11 mouse cellular contexts compared by ENCODE assay signal in the genomic region with DNA sequence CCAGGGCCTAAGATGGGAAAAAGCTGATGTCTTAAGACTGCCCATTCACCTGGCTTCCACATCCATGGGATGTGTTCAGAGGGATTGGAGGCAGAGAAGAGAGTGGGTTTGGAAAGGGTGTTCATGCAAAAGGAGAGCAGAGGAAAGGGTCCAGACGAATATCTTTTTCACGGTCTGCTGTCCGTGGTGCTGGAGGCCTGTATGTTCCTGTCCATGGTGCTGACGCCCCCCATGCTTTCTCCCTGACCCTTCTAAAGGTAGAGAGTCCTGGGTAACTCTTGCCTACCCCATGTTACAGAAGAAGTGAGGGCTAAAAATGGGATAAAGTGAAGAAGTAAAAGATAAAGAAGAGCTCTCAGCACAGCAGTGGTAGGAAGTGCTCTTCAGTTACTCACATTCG. TPM values are rescaled to one million over a fixed set of nuclear protein-coding genes. Genes with fewer than 3 reads are reported as not detected.
A peak's percentile ranks its signal among the peaks of the same experiment; 100 is the strongest.
DNase-seq lines count a peak whose midpoint lies in the region; ATAC-seq lines count a peak whose summit lies in the region.
"Had no signal": no experiment of that assay in that cellular context is flagged by ENCODE, and none has a peak within 500 bp of the region (broad histone marks: within the 10 kb centered on the region; RNA-seq: fewer than 3 reads in every experiment).

No protein-coding gene starts in this region.

- H3K9me3 ChIP-seq in heart, embryonic 10.5 days: no peaks in the 10 kb centered on the region
- H3K9me3 ChIP-seq in intestine, embryonic 15.5 days: no peaks in the 10 kb centered on the region

- intact Hi-C loops in gastrocnemius, postnatal 36 days (cut with DNase I): no loop called here

- peak; percentile 48 for DNase-seq in heart, adult 11 months
- DNase-seq in heart, embryonic 10.5 days (ENCODE audit: low spot score): no peak
- DNase-seq in ovary, postnatal 36 days (ENCODE audit: low spot score): peak; percentile 13
- DNase-seq in ovary, adult 18-20 months (ENCODE audit: low spot score): no peak
- peak; percentile 57 for DNase-seq in forelimb bud, embryonic 11.5 days (ENCODE audit: low read depth, low spot score)
- peak; percentile 3 for DNase-seq in yolk sac, embryonic 10.5 days (ENCODE audit: low spot score)
- no peak for DNase-seq in gastrocnemius, postnatal 36 days
- DNase-seq: midbrain, embryonic 14.5 days had no signal

- no peaks in the 10 kb centered on the region for H3K36me3 ChIP-seq in heart, embryonic 10.5 days
- no peaks in the 10 kb centered on the region for H3K36me3 ChIP-seq in intestine, embryonic 15.5 days

- peaks cover 4% of the 10 kb centered on the region; the same call in 1 of the 2 replicates for H3K27me3 ChIP-seq in heart, embryonic 10.5 days (ENCODE audit: insufficient read depth, poor library complexity, severe bottlenecking)
- H3K27me3 ChIP-seq in intestine, embryonic 15.5 days (replicated peaks): no peaks in the 10 kb centered on the region; the same call in 1 of the 2 replicates
- H3K27me3 ChIP-seq: Patski had no signal

- H3K27ac ChIP-seq in heart, embryonic 10.5 days: no peak overlapping the region
- no peak overlapping the region for H3K27ac ChIP-seq in intestine, embryonic 15.5 days

- 11% methylated on average over 5 of the region's 5 CpGs for WGBS in heart, embryonic 10.5 days
- WGBS in intestine, embryonic 15.5 days: 13% methylated on average over 5 of the region's 5 CpGs

- H3K4me2 ChIP-seq in intestine, embryonic 15.5 days (replicated peaks): no peak overlapping the region

- no peak for ATAC-seq in intestine, embryonic 15.5 days
- ATAC-seq: Patski had no signal

- no peak overlapping the region for H3K9ac ChIP-seq in intestine, embryonic 15.5 days

- H3K4me1 ChIP-seq in heart, embryonic 10.5 days: no peaks in the 10 kb centered on the region
- H3K4me1 ChIP-seq in intestine, embryonic 15.5 days (replicated peaks): no peaks in the 10 kb centered on the region

- no peak overlapping the region for H3K4me3 ChIP-seq in heart, embryonic 10.5 days
- H3K4me3 ChIP-seq in intestine, embryonic 15.5 days (replicated peaks): no peak overlapping the region

RNA-seq across cellular contexts. Expression of gene Avpr2, which starts 22.6 kb away (rescaled TPM):
- polyA plus RNA-seq in heart, embryonic 10.5 days (2016; fragmentation: Nextera tagmentation; extraction: Ambion mirVana): not detected in 2 replicates
- total RNA-seq in gastrocnemius, postnatal 36 days (2021): not detected
- polyA plus RNA-seq in intestine, embryonic 15.5 days (2015; fragmentation: Nextera tagmentation; extraction: Ambion mirVana): 0.05 and 0.25 TPM in 2 replicates
- polyA plus RNA-seq: midbrain, embryonic 14.5 days; stomach, embryonic 14.5 days had no signal

RNA-seq across cellular contexts. Expression of gene L1cam, which starts 26.6 kb away (rescaled TPM):
- 1.7 and 2.3 TPM in 2 replicates for polyA plus RNA-seq in heart, embryonic 10.5 days (2016; fragmentation: Nextera tagmentation; extraction: Ambion mirVana)
- total RNA-seq in gastrocnemius, postnatal 36 days (2021): 1 to 10 TPM; 1.8 to 2.3 TPM
- polyA plus RNA-seq in intestine, embryonic 15.5 days (2015; fragmentation: Nextera tagmentation; extraction: Ambion mirVana): 9.0 and 9.4 TPM in 2 replicates

RNA-seq across cellular contexts. Expression of gene Pdzd4, which starts 44.6 kb away (rescaled TPM):
- 0.32 and 0.38 TPM in 2 replicates for polyA plus RNA-seq in heart, embryonic 10.5 days (2016; fragmentation: Nextera tagmentation; extraction: Ambion mirVana)
- under 1 TPM; 0.56 to 0.96 TPM for total RNA-seq in gastrocnemius, postnatal 36 days (2021)
- 0.57 and 0.72 TPM in 2 replicates for polyA plus RNA-seq in intestine, embryonic 15.5 days (2015; fragmentation: Nextera tagmentation; extraction: Ambion mirVana)

RNA-seq across cellular contexts. Expression of gene Arhgap4, which starts 52.3 kb away (rescaled TPM):
- polyA plus RNA-seq in heart, embryonic 10.5 days (2016; fragmentation: Nextera tagmentation; extraction: Ambion mirVana): 1.3 and 3.0 TPM in 2 replicates
- total RNA-seq in gastrocnemius, postnatal 36 days (2021): 1 to 10 TPM in 1 of 2 experiments, under 1 TPM in 1; 0.67 to 1.0 TPM
- polyA plus RNA-seq in intestine, embryonic 15.5 days (2015; fragmentation: Nextera tagmentation; extraction: Ambion mirVana): 3.7 and 4.1 TPM in 2 replicates

RNA-seq across cellular contexts. Expression of gene Naa10, which starts 52.4 kb away (rescaled TPM):
- 124 and 146 TPM in 2 replicates for polyA plus RNA-seq in heart, embryonic 10.5 days (2016; fragmentation: Nextera tagmentation; extraction: Ambion mirVana)
- 10 to 100 TPM; 52.9 to 57.1 TPM for total RNA-seq in gastrocnemius, postnatal 36 days (2021)
- polyA plus RNA-seq in intestine, embryonic 15.5 days (2015; fragmentation: Nextera tagmentation; extraction: Ambion mirVana): 163 and 169 TPM in 2 replicates

Comparison
In these comparisons a context has a peak if more than half of its experiments do, and no peak if none do; other contexts are left out.
1. DNase-seq: peak in heart, adult 11 months (single experiment), ovary, postnatal 36 days (single experiment), forelimb bud, embryonic 11.5 days (single experiment) and yolk sac, embryonic 10.5 days (single experiment); none in heart, embryonic 10.5 days (single experiment), ovary, adult 18-20 months (single experiment) and gastrocnemius, postnatal 36 days (0 of 2).